Mouse (Mus musculus) ES-Bruce4 (cell line): ENCODE measurements around the gene Mrpl20. TPM values are rescaled to one million over a fixed set of nuclear protein-coding genes. Genes with fewer than 3 reads are reported as not detected.

Experiments used
- H3K27ac ChIP-seq: 2 replicates; pipeline ENCODE4 v1.5.1; 2012; ENCODE audit warnings: low read length, inconsistent platforms; ENCODE audit not compliant: insufficient read depth
- H3K27me3 ChIP-seq: 2 replicates; pipeline ENCODE4 v1.6.1; 2012; ENCODE audit warnings: mild to moderate bottlenecking, low read length, inconsistent platforms; ENCODE audit not compliant: control insufficient read depth, poor library complexity, insufficient read depth, severe bottlenecking
- H3K36me3 ChIP-seq: 2 replicates; pipeline ENCODE4 v1.6.1; 2012; ENCODE audit warnings: inconsistent platforms, mild to moderate bottlenecking, low read length, moderate library complexity; ENCODE audit not compliant: control insufficient read depth, poor library complexity, insufficient read depth, severe bottlenecking
- H3K4me1 ChIP-seq: one replicate; pipeline ENCODE4 v1.8.1; 2011; ENCODE audit warnings: low read length; ENCODE audit not compliant: control insufficient read depth, insufficient read depth
- H3K4me3 ChIP-seq: 2 replicates; pipeline ENCODE4 v1.5.1; 2011; ENCODE audit warnings: low read depth, mild to moderate bottlenecking, low read length
- H3K9ac ChIP-seq: 2 replicates; pipeline ENCODE4 v1.6.1; 2012; ENCODE audit warnings: low read depth, mild to moderate bottlenecking, inconsistent platforms; ENCODE audit not compliant: poor library complexity, severe bottlenecking
- H3K9me3 ChIP-seq: replicated peaks from 2 replicates; pipeline ENCODE4 v1.6.1; 2012; ENCODE audit warnings: mild to moderate bottlenecking, low read length, inconsistent platforms; ENCODE audit not compliant: control insufficient read depth, poor library complexity, insufficient read depth, severe bottlenecking
- CTCF ChIP-seq: IDR thresholded peaks from one replicate; pipeline ENCODE4 v1.8.1; 2011; ENCODE audit warnings: low read depth, low read length
- EP300 ChIP-seq: IDR thresholded peaks from 2 replicates; pipeline ENCODE4 v1.6.1; 2011; ENCODE audit warnings: low read depth, low read length; ENCODE audit not compliant: insufficient read depth
- POLR2A ChIP-seq: IDR thresholded peaks from one replicate; pipeline ENCODE4 v1.8.1; 2011; ENCODE audit warnings: low read length; ENCODE audit not compliant: insufficient read depth
- polyA plus RNA-seq: library from polyadenylated mRNA; stranded (reverse); fragments of >200 nt; gene quantifications from 2 replicates; pipeline ENCODE4 v1.2.4, GENCODE M21; 2011; ENCODE audit warnings: low read depth; ENCODE audit not compliant: missing spikeins, insufficient read depth, insufficient read length

The Mrpl20 gene
- 70.0 and 82.8 TPM in 2 replicates for polyA plus RNA-seq

- no peak for TF ChIP-seq EP300
- peak; percentile 10 for TF ChIP-seq CTCF
- Histone ChIP-seq H3K9ac (peak within 1 kb of the TSS; percentile 77), H3K4me1 (no peaks in the 10 kb centered on the region), H3K36me3 (peaks cover 11% of the 10 kb centered on the region), H3K27ac (peak within 1 kb of the TSS; percentile 57; the same call in 1 of the 2 replicates), H3K4me3 (peak within 1 kb of the TSS; percentile 87), H3K9me3 (no peaks in the 10 kb centered on the region), H3K27me3 (no peaks in the 10 kb centered on the region)
Measured at GRCm38 (mm10) chr4:155802741-155803339, at the start of gene Mrpl20. Gene Mrpl20 (plus strand): TSS chr4:155802878.

DNA sequence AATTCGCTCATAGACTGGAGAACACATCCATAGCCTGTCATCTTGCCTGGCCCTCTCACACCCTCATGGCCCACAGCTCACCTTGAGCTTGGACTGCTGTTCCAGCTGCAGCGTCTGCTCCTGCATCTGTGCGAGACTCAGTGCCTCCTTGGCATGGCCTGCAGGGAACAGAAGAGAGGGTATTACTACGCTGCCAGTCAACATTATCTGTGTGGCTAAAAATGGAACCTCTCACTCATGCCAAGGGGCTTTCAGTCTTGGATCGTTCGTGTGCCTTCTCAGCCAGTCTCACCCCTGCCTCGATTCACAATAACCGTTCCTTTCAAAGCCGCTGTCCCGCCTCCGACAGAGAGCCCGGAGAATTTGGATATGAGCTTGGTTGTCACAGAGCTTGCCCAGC, 45.7 kb upstream of the Mrpl20 start:
- H3K36me3 ChIP-seq = peaks cover 48% of the 10 kb centered on the region
- H3K9me3 ChIP-seq = no peaks in the 10 kb centered on the region
- no peak overlapping the region for H3K9ac ChIP-seq
- no peak overlapping the region for H3K27ac ChIP-seq
- H3K27me3 ChIP-seq = no peaks in the 10 kb centered on the region
- H3K4me1 ChIP-seq = no peaks in the 10 kb centered on the region
- TF ChIP-seq POLR2A (no peak), CTCF (no peak), EP300 (no peak)
- H3K4me3 ChIP-seq = no peak overlapping the region

DNA sequence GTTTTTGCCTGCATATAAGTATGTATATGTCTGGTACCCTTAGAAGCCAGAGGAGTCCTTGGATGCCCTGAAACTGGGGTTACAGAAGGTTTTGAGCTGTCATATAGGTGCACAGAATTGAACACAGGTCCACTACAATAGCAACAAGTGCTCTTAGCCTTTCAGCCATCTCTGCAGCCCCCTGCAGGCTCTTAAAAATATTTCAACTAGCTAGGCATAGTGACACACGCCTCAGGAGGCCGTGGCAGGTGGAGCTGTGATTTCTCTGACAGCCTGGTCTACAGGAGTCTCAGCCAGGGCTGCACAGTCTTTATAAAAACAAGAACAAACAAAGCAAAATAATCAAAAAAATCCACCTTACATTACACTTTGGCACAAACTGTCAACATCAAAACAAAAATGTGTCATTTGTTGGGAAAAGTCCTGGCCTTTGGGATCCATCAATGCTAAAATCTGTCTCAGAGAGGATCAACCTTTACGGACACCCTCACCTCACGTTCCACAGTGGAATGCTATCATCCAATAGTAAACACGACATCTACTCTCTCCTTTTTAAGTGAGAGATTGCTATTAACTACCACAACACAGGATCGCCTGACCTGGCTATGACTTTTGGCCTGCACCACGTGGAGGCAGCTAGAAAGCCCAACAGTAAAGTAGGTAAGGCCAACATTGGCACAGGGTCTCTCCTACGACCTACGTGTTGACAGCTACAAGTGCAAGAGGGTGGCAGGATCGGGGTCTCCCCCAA, 42.6 kb upstream of the Mrpl20 start:
- no peaks in the 10 kb centered on the region for H3K9me3 ChIP-seq
- H3K36me3 ChIP-seq = peaks cover 22% of the 10 kb centered on the region
- H3K27ac ChIP-seq = no peak overlapping the region
- no peaks in the 10 kb centered on the region for H3K4me1 ChIP-seq
- no peaks in the 10 kb centered on the region for H3K27me3 ChIP-seq
- H3K9ac ChIP-seq = peak overlapping the region; percentile 72
- peak overlapping the region; percentile 72 for H3K4me3 ChIP-seq
- TF ChIP-seq CTCF (no peak), POLR2A (no peak), EP300 (no peak)

GRCm38 (mm10) chr4:155760613-155761355, 41.9 kb upstream of the Mrpl20 start, which contains the start of gene Atad3a:
Gene Atad3a (minus strand): TSS chr4:155761093.
- Histone ChIP-seq H3K27ac (no peak within 1 kb of the TSS), H3K27me3 (no peaks in the 10 kb centered on the region), H3K4me3 (peak within 1 kb of the TSS; percentile 72), H3K36me3 (peaks cover 14% of the 10 kb centered on the region), H3K9me3 (no peaks in the 10 kb centered on the region), H3K9ac (peak within 1 kb of the TSS; percentile 72), H3K4me1 (no peaks in the 10 kb centered on the region)
- TF ChIP-seq POLR2A (peak; percentile 89), CTCF (no peak)

- peak overlapping the region; percentile 72 for H3K9ac ChIP-seq
- H3K36me3 ChIP-seq = peaks cover 7% of the 10 kb centered on the region; the same call in 1 of the 2 replicates
- H3K9me3 ChIP-seq = no peaks in the 10 kb centered on the region
- TF ChIP-seq POLR2A (no peak), EP300 (no peak), CTCF (no peak)
- H3K4me1 ChIP-seq = no peaks in the 10 kb centered on the region
- no peaks in the 10 kb centered on the region for H3K27me3 ChIP-seq
- peak overlapping the region; percentile 72 for H3K4me3 ChIP-seq
- H3K27ac ChIP-seq = no peak overlapping the region
Measured at GRCm38 (mm10) chr4:155761356-155762099, 41.1 kb upstream of the Mrpl20 start.
